Mouse (Mus musculus) olfactory bulb, adult 2 months (tissue): ENCODE data around the gene D430041D05Rik.

ENCODE experiments used
- CTCF ChIP-seq: fragments of 200-500 bp; IDR thresholded peaks from 2 replicates; pipeline ENCODE4 v1.5.1; 2012; ENCODE audit warnings: low read depth, mild to moderate bottlenecking, low read length, moderate library complexity; ENCODE audit not compliant: insufficient read depth
- POLR2A ChIP-seq: fragments of 200-500 bp; IDR thresholded peaks from 2 replicates; pipeline ENCODE4 v1.6.1; 2012; ENCODE audit warnings: mild to moderate bottlenecking, low read depth, low read length, moderate library complexity; ENCODE audit not compliant: insufficient read depth

DNA sequence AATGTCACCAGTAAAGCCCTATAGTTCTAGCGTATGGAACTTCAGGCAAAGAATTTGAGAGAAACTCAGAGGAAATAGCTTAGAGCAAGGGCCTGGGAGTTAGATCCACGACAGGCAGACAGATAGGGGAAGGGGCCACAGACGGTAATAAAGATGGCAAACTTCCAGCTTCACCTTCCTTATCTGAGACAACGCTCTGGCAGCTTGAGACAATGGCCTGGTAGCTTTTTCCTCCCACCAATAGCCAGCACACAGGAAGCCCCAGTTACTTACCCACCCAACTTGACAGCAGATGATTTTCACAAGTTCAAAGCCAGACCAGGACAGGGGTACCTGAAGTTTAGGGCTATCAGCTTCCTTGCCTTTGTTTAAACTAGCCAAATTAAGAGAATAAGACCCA, 226.5 kb downstream of the D430041D05Rik start:
- TF ChIP-seq CTCF (no peak), POLR2A (no peak)
